Mouse (Mus musculus) liver, adult (tissue): ENCODE data around the gene Iqgap1.

ENCODE experiments used
- GATA4 ChIP-seq: IDR thresholded peaks from 2 replicates; pipeline ENCODE4 v1.6.1; 2014; ENCODE audit warnings: mild to moderate bottlenecking, low read length; ENCODE audit not compliant: insufficient replicate concordance

Gene Iqgap1

DNA sequence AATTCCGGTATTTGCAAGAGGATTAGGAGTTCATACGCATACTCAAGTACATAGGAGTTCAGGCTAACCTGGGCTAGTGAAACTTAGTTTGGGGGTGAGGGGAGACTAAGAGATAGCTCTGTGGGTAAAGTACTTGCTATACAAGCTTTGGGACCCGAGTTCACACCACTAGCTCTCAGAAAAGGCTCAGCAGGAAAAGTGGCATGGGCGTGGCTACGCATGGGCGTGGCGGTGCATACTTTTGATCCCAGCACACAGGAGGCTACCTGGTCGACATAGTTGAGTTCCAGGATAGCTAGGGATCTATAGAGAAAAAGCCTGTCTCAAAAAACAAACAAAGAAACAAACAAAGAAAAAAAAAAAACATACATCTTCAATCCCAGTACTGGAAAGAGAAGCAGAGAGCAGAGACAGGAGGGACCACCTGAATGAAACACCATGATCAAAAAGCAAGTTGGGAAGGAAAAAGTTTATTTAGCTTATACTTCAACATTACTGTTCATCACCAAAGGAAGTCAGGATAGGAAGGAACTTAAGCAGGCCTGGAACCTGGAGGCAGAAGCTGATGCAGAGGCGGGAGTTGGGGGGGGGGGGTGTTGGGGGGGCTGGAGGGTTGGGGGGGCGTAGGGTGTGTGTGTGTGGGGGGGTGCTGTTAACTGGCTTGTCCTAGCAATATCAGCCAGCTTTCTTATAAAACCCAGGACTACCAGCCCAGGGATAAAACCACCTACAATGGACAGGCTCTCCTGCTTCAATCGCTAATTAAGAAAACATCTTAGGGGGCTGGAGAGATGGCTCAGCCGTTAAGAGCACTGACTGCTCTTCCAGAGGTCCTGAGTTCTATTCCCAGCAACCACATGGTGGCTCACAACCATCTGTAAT, 8.1 kb upstream of the Iqgap1 start:
- no peak for TF ChIP-seq GATA4

- no peak for TF ChIP-seq GATA4
These were observed 6.4 kb upstream of the Iqgap1 start for GRCm38 (mm10) chr7:80832191-80832590.

DNA sequence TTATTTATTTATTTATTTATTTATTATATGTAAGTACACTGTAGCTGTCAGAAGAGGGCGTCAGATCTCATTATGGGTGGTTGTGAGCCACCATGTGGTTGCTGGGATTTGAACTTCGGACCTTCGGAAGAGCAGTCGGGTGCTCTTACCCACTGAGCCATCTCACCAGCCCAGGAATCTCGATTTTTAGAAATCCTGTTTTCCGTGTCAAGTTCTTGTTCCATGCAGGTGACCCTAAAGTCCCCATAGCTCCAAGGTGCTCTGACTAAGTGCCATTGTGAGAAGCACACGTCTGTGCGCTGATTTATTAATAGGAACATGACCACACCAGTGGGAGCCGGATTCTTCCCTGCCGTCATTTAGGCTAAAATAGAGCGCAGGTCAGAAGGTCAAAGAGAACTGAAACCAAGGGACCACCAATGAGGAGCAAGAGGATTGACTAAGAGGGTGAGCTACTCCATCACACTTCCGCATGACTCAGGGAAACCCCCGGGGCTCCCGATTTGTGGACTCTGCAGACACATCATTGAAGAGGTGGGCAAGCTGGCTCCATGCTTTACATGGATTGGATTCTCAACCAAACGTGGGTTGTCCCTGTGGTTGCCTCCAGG, 4.5 kb upstream of the Iqgap1 start:
- TF ChIP-seq GATA4 = no peak

GRCm38 (mm10) chr7:80828146-80828860, 2.5 kb upstream of the Iqgap1 start:
- no peak for TF ChIP-seq GATA4

DNA sequence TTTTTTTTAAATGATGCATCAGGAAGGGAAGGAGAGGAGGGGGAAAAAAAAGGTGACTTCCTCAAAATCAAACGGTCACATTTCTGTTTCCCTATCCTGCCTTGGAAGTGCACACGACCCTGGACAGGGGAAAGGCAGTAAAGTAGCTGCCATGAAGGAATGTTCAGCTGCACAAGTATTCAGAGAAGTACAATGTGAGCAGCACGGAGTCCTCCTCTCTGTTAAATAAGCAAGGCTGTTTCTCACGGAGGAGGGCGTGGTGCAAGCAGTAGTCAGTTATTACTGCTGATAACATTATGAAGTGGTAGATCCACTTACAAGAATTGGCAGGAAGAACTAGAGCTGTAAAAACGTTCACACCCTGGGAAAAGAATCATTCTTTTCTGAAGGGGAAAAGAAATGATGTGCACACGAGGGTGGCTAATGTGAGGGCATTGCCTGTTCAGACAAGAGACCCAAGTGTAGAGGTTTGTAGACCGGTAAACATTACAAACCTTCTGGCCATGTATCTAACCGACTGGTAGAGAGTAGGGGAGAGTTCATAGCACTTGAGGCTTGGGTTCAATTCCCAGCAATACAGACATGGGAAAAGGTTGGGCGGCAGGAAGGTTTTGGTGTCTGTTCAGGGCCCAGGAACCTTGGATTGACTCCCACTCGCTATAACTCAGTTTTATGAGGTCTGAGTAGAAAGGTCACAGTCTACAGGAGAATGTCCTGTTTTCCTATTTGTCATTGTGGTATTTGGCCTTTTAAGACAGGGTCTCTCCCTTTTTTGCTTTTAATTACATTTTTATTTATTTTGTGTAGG, 1.7 kb downstream of the Iqgap1 start:
- TF ChIP-seq GATA4 = no peak

- TF ChIP-seq GATA4 = no peak
These were observed 2.5 kb downstream of the Iqgap1 start for GRCm38 (mm10) chr7:80823267-80823666.

GRCm38 (mm10) chr7:80820838-80821237, 4.9 kb downstream of the Iqgap1 start:
- TF ChIP-seq GATA4 = no peak

DNA sequence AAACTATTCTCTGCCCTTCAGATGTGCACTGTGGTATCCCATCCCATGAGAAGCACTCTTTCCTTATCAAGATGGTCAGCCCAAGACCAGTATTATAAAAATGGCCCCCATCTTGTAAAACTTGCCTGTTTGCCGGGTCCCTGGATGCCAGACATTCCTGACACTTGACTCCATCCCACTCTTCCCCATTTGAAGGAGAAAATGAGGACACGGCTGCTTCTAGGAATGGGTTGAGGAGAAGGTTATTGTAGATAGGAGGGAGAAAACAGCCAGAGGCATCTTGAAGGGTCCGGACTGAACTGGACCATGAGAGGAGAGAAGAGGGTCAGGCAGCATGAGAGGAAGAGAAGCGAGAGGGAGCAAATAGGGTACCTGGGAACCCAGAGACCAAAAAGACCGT, 9.1 kb downstream of the Iqgap1 start:
- no peak for TF ChIP-seq GATA4

GRCm38 (mm10) chr7:80813397-80813796, 12.4 kb downstream of the Iqgap1 start:
- TF ChIP-seq GATA4 = no peak

- no peak for TF ChIP-seq GATA4
These were observed 19.4 kb downstream of the Iqgap1 start for GRCm38 (mm10) chr7:80806331-80806730.

- TF ChIP-seq GATA4 = no peak
These were observed 22.5 kb downstream of the Iqgap1 start for GRCm38 (mm10) chr7:80803173-80803872.

- TF ChIP-seq GATA4 = no peak
These were observed 23.2 kb downstream of the Iqgap1 start for GRCm38 (mm10) chr7:80802412-80803160.

- TF ChIP-seq GATA4 = no peak
These were observed 26.5 kb downstream of the Iqgap1 start for GRCm38 (mm10) chr7:80799307-80799706.
